Mouse (Mus musculus) c-Kit-positive CD71-positive TER-119-negative erythroid progenitor cells, embryonic 14.5 days (primary cell): ENCODE results near the gene Pxylp1.

Experiments
- DNase-seq: peaks from one replicate; pipeline ENCODE4 v3.0.0-alpha.2; 2013; ENCODE audit warnings: low read depth

Pxylp1 gene

GRCm38 (mm10) chr9:96890756-96891155 is 1.7 kb downstream of the Pxylp1 start:
- no peak for DNase-seq

DNA sequence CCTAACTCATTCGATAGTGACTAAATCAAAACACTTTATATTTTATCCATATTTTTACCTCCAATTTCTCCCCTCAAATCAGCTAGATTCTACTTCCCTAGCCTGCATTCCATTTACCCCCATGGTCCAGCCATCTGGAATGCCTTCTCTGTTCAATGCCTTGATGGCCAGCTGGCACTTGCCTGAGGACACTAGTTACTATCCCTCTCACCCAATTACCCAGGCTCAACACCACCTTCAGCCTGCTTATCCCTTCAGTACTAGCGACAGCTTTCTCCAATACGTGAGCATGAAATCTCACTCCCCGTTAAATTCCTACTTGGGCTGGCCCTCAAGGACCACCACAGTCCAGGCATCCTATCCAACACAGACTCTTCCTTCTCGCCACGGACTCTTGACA is 2.2 kb downstream of the Pxylp1 start:
- DNase-seq = no peak

DNA sequence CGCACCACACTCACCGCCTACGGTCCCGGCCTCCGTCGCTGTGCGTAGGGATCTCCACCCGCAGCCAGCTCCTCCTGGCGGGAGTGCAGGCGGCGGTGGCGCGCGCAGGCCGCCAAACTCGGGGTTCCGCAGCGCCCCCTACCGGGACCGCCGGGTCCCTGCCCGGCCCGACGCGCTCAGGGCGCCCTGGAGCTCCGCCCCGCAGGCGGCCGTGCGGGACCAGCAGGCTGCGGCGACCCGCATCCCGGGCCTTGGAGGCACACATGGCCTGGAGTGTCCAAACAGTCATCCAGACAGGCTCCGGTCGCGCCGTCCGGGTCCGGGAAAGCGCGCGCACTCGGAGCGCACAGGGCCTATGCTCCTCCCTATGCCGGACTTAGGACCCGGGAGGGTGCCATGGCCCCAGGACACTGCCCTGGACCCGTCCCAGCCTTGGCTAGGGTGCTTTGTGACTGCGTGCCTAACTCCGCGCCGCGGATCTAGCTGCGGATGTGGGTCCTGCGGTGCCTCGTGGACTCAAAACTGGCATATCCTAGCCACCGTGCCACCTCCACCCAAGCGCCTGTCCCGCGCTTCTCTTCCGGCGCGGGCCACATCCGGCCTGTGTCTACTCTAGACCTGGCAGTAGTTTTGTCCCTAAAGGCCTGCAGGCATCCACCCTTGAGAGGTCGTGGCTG is 3.0 kb downstream of the Pxylp1 start:
- peak; percentile 16 for DNase-seq

DNA sequence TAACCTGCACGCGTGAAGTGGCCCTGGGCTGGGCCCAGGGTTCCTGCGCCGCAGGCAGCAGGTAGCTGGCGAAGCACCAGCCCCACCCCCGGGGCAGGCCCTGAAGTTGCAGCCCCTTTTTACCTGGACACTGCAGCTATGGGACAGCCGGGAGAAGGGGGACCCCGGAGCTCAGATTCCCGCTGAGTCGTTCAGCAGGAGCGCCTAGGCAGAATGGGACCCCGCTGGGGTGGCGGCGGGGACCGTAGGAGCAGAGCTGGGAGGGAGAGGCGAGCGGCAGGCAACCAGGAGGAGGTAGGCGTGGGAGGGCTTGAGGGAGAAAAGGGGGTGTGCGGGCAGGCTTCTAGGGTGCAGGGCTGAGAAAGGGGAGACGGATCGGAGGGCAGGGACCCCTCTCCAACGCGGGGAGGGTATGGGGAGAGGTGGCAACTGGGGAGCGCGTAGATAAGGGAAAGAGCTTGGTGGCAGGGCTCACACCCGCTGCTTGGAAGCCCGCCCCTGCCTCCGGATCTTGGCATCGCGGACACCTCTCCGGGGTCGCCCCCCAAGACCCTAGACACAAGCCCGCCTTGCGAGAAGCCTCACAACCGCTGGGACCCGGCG is 3.6 kb downstream of the Pxylp1 start:
- DNase-seq = no peak

DNA sequence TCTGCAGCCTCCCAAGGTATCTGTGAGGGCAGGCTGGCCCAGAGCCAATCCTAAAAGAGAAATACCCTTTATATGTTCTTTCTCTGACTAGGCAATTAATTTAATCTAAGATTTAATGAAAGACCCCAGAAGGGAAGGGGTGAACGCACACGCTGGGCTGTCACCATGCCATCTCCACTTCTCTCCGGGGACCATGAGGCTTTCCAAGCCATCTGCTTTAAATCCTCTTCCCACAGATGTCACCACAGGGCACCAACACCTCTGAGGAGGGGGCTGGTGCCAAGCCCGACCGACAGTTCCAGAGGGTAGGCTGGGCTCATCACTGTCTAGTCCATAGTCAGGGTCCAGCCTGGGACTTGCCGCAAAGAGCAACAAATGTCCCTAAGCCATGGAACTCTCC is 4.5 kb downstream of the Pxylp1 start:
- DNase-seq = no peak

GRCm38 (mm10) chr9:96887492-96887891 is 5.0 kb downstream of the Pxylp1 start:
- no peak for DNase-seq

DNA sequence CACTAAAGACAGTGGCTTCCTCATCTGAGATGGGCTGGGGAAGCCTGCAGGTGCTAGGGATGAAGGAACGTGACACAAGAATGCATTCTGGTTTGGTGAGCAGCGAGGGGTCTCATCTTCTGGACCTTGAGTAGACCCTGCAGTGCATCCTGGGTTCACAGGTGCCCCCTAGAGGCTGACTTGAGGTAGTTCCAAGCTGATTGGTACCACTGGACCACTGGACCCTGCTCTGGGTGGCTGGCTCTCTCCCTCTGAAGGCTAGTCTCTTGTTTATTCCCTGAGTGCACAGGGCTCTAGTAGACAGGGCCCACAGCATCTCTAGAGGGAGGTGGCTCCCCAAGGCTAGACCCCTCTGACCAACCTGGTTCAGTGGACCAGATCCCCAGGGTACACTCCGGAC is 6.7 kb downstream of the Pxylp1 start:
- no peak for DNase-seq

DNA sequence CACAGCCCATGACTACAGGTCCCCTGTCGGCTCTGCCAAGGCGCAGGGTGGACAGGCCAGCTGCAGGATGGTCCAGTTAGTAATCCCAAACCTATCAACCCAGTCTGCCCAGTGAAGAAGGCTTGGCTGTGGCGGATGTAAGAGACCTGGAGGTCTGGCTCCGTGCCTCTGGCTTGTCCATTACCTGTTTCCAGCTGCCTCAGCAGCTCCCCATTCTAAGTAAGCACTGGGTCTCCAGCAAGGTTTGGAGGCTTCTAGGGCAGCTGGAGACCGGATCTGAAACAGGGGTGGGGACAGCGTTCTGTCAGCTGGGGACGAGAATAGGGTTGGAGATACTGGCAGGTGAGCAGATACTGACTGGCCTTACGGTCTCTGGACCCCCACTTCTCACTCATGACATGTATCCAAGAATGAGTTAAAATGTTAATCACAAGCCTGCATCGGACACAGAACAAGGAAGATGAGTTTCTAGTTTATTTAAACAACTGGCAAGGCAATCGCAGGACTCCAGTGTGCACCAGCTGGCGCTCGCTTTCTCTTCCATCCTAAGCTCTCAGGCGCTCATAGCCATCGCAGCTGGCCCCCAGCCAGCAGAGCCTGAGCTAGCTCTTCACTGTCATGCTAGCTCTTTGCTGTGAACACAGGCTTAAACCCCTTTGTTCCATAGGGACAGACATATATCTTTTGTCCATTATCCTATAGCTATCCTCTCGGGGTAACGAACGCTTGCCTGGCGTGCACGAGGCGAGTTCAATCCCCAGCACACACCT is 9.8 kb downstream of the Pxylp1 start:
- DNase-seq = no peak

DNA sequence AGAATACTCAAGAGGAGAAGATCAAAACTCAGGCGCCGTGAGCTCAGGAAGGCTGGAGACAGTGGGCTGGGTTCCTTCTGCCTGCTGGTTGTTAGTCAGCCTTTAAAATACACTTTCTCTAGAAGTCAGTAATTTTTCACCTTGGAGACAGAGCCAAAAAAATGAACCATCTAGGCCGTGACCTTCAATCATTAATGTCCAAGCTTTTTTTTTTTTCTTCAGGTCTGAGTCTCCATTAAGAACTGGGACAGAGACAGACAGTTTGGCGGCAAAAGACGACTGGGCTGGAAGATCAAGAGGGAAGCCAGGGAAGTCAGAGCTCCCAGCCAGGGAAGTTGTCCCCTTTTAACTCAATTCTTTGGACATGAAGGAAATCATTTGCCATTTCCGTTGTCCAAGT is 10.6 kb downstream of the Pxylp1 start:
- no peak for DNase-seq

GRCm38 (mm10) chr9:96879024-96879423 is 13.4 kb downstream of the Pxylp1 start:
- DNase-seq = no peak

- DNase-seq = no peak
Observed at GRCm38 (mm10) chr9:96878464-96878863, 14.0 kb downstream of the Pxylp1 start.

- no peak for DNase-seq
Observed at GRCm38 (mm10) chr9:96875704-96876103, 16.8 kb downstream of the Pxylp1 start.

GRCm38 (mm10) chr9:96873082-96873481 is 19.4 kb downstream of the Pxylp1 start:
- no peak for DNase-seq

DNA sequence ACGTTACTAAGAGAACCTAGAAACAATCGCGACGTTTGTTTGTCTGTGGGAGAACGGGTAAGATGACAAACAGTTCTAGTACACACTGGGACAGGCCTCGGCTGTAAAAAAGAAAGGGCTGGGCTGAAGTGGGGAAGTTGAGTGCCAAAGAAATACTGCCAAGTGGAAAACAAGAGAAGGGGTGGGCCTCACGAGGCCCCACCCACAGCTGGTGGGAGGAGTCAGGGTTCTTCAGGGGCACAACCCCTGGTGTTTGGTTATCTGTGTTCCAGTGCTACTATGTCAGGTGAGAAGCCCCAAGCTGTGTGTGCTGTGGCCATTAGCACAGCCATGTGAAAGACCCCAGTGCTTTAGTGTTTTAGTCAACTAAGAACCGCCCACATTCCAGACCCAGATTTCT is 22.4 kb downstream of the Pxylp1 start:
- DNase-seq = no peak

- DNase-seq = no peak
Observed at GRCm38 (mm10) chr9:96869542-96869941, 22.9 kb downstream of the Pxylp1 start.

DNA sequence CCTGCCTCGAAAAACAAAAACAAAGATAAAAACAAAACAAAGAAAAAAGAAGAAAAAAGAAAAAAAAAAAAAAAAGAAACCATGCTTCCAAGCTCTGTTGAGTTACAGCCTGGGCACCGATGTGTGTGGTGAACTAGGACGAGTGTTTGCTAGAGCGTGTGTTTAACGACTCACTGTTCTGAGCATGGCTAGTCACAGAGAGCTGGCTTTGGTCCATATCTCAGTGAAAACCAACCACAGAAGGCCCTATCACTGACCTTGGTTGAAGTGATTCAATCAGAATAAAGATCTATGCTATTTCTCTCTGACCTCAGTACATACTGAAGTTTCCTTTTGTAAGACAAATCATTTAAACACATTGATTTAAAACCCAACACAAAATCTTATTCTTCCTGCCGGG is 23.9 kb downstream of the Pxylp1 start:
- DNase-seq = no peak

DNA sequence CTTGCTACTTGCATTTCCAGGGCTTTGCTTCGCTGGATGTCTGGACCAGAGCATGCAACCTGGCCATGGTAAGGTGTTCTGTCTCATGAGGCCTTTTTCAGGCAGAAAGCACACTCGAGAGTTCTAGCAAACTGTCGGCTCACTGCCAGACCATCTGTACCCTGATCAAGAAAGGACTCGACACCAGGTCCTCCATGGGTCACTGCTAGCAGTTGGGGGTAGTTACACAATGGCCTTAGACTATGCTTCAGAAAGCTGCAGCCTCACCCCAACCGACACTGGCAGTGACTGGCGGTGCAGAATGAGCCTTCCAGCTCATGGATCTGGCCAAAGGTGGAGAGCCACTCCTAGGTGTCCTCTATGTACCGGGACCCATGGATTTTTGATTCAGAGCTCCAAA is 25.3 kb downstream of the Pxylp1 start:
- DNase-seq = no peak

GRCm38 (mm10) chr9:96866196-96866595 is 26.3 kb downstream of the Pxylp1 start:
- DNase-seq = no peak

GRCm38 (mm10) chr9:96865473-96866050 is 26.9 kb downstream of the Pxylp1 start:
- DNase-seq = no peak

DNA sequence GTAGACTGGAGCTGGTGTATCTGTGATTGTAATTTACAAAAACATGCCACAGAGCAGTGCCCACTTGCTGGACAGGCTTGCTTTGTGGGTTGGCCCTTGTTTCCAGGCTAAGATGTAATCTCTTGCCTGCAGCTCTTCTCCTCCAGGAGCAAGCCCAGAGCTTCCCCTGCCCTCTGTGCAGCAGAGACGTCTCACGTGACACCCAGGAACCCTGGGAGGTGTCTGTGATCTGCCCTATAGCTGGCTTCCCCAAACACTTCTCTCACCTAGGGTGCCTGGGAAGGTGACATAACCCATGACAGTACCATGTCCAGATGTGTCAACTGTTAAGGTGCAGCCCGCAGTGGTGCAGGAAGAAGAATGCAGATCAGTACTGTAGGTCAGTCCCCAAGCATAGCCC is 28.9 kb downstream of the Pxylp1 start:
- DNase-seq = no peak

- DNase-seq = no peak
Observed at GRCm38 (mm10) chr9:96862836-96863235, 29.6 kb downstream of the Pxylp1 start.

DNA sequence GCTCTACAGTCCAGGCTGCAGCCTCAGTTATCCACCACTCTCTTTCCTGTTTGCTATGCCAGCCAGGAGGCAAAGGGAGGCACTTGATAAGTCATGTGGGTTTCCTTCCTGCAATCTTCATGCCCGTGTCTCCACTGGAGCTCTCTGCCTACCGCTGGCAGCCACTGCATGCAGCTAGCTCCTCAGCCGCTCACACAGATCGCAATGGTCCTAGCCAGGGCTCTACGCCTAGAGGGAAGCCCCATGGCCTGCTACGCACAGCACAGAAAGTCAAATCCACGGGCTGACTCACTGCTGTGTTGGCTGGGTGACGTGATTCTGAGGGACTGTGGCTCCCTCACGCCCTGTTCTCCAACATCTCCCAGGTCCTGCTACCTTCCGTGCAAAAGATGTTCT is 31.4 kb downstream of the Pxylp1 start:
- DNase-seq = no peak
